In genomic region chrX:15322958-15323357, GRCm38 (mm10) we compare ENCODE assay signal across 15 mouse cellular contexts.
DNase-seq lines count a peak whose midpoint lies in the region; ATAC-seq and TF ChIP-seq lines count a peak whose summit lies in the region.
"Had no signal": no experiment of that assay in that cellular context is flagged by ENCODE, and none has a peak within 500 bp of the region (broad histone marks: within the 10 kb centered on the region; RNA-seq: fewer than 3 reads in every experiment).

No protein-coding gene starts in this region.

- no peaks in the 10 kb centered on the region for H3K4me1 ChIP-seq in forebrain, embryonic 11.5 days (replicated peaks; ENCODE audit: control insufficient read depth, insufficient read depth, low read length)
- H3K4me1 ChIP-seq in forebrain, postnatal 0 days (ENCODE audit: insufficient read depth) = no peaks in the 10 kb centered on the region
- 0 out of 2 replicates have a peak, but pooled peaks cover 2% of the 10 kb centered on the region for H3K4me1 ChIP-seq in kidney, embryonic 15.5 days
- H3K4me1 ChIP-seq in midbrain, embryonic 12.5 days = no peaks in the 10 kb centered on the region
- no peaks in the 10 kb centered on the region for H3K4me1 ChIP-seq in midbrain, embryonic 14.5 days (ENCODE audit: control insufficient read depth, insufficient read depth, low read length)

- ATAC-seq in forebrain, embryonic 11.5 days (replicated peaks; ENCODE audit: low FRiP score) = peak; percentile 33; the same call in 1 of the 2 replicates
- no peak for ATAC-seq in forebrain, postnatal 0 days
- peak; percentile 72 for ATAC-seq in kidney, embryonic 15.5 days (replicated peaks; ENCODE audit: low FRiP score)
- ATAC-seq in midbrain, embryonic 12.5 days (ENCODE audit: low FRiP score, low read depth) = 0 out of 2 replicates have a peak, but pooled peaks have one; percentile 44
- no peak for ATAC-seq in midbrain, embryonic 14.5 days (ENCODE audit: low FRiP score, low TSS enrichment)

- H3K27ac ChIP-seq in forebrain, embryonic 11.5 days (ENCODE audit: low read depth, low read length) = no peak overlapping the region
- H3K27ac ChIP-seq in forebrain, postnatal 0 days (ENCODE audit: low read depth, low read length) = no peak overlapping the region
- 0 out of 2 replicates have a peak overlapping the region, but pooled peaks have one; percentile 51 for H3K27ac ChIP-seq in kidney, embryonic 15.5 days
- no peak overlapping the region for H3K27ac ChIP-seq in midbrain, embryonic 12.5 days (replicated peaks)
- H3K27ac ChIP-seq in midbrain, embryonic 14.5 days (replicated peaks; ENCODE audit: low read depth, low read length) = no peak overlapping the region
- H3K27ac ChIP-seq: left cerebral cortex, adult 2 months; liver, embryonic 14.5 days had no signal

- H3K27me3 ChIP-seq in forebrain, embryonic 11.5 days (ENCODE audit: control insufficient read depth, insufficient read depth, low read length) = no peaks in the 10 kb centered on the region
- H3K27me3 ChIP-seq in forebrain, postnatal 0 days (ENCODE audit: insufficient read depth, low read length) = no peaks in the 10 kb centered on the region
- no peaks in the 10 kb centered on the region for H3K27me3 ChIP-seq in kidney, embryonic 15.5 days
- H3K27me3 ChIP-seq in midbrain, embryonic 12.5 days = no peaks in the 10 kb centered on the region
- no peaks in the 10 kb centered on the region for H3K27me3 ChIP-seq in midbrain, embryonic 14.5 days (ENCODE audit: control insufficient read depth, insufficient read depth, low read length)

- H3K4me2 ChIP-seq in forebrain, embryonic 11.5 days (ENCODE audit: low read depth, low read length, severe bottlenecking) = no peak overlapping the region
- no peak overlapping the region for H3K4me2 ChIP-seq in forebrain, postnatal 0 days (ENCODE audit: low read depth)
- 0 out of 2 replicates have a peak overlapping the region, but pooled peaks have one; percentile 37 for H3K4me2 ChIP-seq in kidney, embryonic 15.5 days
- H3K4me2 ChIP-seq in midbrain, embryonic 12.5 days (replicated peaks) = no peak overlapping the region
- H3K4me2 ChIP-seq in midbrain, embryonic 14.5 days (ENCODE audit: low read length) = no peak overlapping the region

- H3K4me3 ChIP-seq in forebrain, embryonic 11.5 days (ENCODE audit: low read depth, low read length) = no peak overlapping the region
- no peak overlapping the region for H3K4me3 ChIP-seq in forebrain, postnatal 0 days (ENCODE audit: low read depth, low read length)
- no peak overlapping the region for H3K4me3 ChIP-seq in kidney, embryonic 15.5 days (replicated peaks)
- H3K4me3 ChIP-seq in midbrain, embryonic 12.5 days = no peak overlapping the region
- H3K4me3 ChIP-seq in midbrain, embryonic 14.5 days (replicated peaks; ENCODE audit: low read depth, low read length) = no peak overlapping the region
- H3K4me3 ChIP-seq: left cerebral cortex, adult 2 months had no signal

- TF ChIP-seq CTCF in forebrain, postnatal 0 days (IDR thresholded peaks at IDR 0.05; ENCODE audit: low read depth) = no peak

- 43% methylated on average over 5 of the region's 5 CpGs for WGBS in forebrain, embryonic 11.5 days
- 49% methylated on average over 5 of the region's 5 CpGs for WGBS in forebrain, postnatal 0 days
- 32% methylated on average over 5 of the region's 5 CpGs for WGBS in kidney, embryonic 15.5 days
- WGBS in midbrain, embryonic 12.5 days = 56% methylated on average over 5 of the region's 5 CpGs
- 44% methylated on average over 5 of the region's 5 CpGs for WGBS in midbrain, embryonic 14.5 days

- DNase-seq in forebrain, embryonic 11.5 days (ENCODE audit: low spot score) = no peak
- DNase-seq in forebrain, postnatal 0 days = no peak
- no peak for DNase-seq in kidney, postnatal 4 days
- no peak for DNase-seq in midbrain, embryonic 14.5 days
- peak; percentile 1 for DNase-seq in yolk sac, embryonic 10.5 days (ENCODE audit: low spot score)
- DNase-seq in retina, embryonic 14.5 days (ENCODE audit: low spot score) = no peak
- DNase-seq: B cell, adult 2 months; cerebellum, adult 11 months; gastrocnemius, postnatal 14 days; right cerebral cortex, postnatal 14 days had no signal

- H3K36me3 ChIP-seq in forebrain, embryonic 11.5 days (ENCODE audit: control insufficient read depth, insufficient read depth, low read length) = no peaks in the 10 kb centered on the region
- H3K36me3 ChIP-seq in forebrain, postnatal 0 days (ENCODE audit: insufficient read depth) = no peaks in the 10 kb centered on the region
- no peaks in the 10 kb centered on the region for H3K36me3 ChIP-seq in kidney, embryonic 15.5 days
- H3K36me3 ChIP-seq in midbrain, embryonic 12.5 days = no peaks in the 10 kb centered on the region
- H3K36me3 ChIP-seq in midbrain, embryonic 14.5 days (ENCODE audit: control insufficient read depth, insufficient read depth, low read length) = no peaks in the 10 kb centered on the region
- H3K36me3 ChIP-seq: G1E had no signal

- no peaks in the 10 kb centered on the region for H3K9me3 ChIP-seq in forebrain, embryonic 11.5 days (ENCODE audit: control insufficient read depth, low read length)
- H3K9me3 ChIP-seq in forebrain, postnatal 0 days (ENCODE audit: low read length) = no peaks in the 10 kb centered on the region
- H3K9me3 ChIP-seq in kidney, embryonic 15.5 days (replicated peaks) = no peaks in the 10 kb centered on the region
- H3K9me3 ChIP-seq in midbrain, embryonic 12.5 days = no peaks in the 10 kb centered on the region
- H3K9me3 ChIP-seq in midbrain, embryonic 14.5 days (ENCODE audit: control insufficient read depth, low read length) = no peaks in the 10 kb centered on the region
- H3K9me3 ChIP-seq: G1E had no signal

- H3K9ac ChIP-seq in forebrain, embryonic 11.5 days (ENCODE audit: low read length) = no peak overlapping the region
- no peak overlapping the region for H3K9ac ChIP-seq in forebrain, postnatal 0 days
- no peak overlapping the region for H3K9ac ChIP-seq in kidney, embryonic 15.5 days
- H3K9ac ChIP-seq in midbrain, embryonic 12.5 days (replicated peaks) = no peak overlapping the region
- no peak overlapping the region for H3K9ac ChIP-seq in midbrain, embryonic 14.5 days (replicated peaks; ENCODE audit: low read length)
- H3K9ac ChIP-seq: liver, embryonic 14.5 days had no signal

Comparison
In these comparisons a context has a peak if more than half of its experiments do, and no peak if none do; other contexts are left out.
1. ATAC-seq: peak in forebrain, embryonic 11.5 days (single experiment), kidney, embryonic 15.5 days (single experiment) and midbrain, embryonic 12.5 days (single experiment); none in forebrain, postnatal 0 days (single experiment) and midbrain, embryonic 14.5 days (single experiment).